Mouse (Mus musculus): Measurements from ENCODE around the gene Btbd11.
"Not testable (repeated sequence)": the region's sequence is repeated elsewhere in the genome, so short reads cannot be mapped to it uniquely, and the experiment has no call there.

DNA sequence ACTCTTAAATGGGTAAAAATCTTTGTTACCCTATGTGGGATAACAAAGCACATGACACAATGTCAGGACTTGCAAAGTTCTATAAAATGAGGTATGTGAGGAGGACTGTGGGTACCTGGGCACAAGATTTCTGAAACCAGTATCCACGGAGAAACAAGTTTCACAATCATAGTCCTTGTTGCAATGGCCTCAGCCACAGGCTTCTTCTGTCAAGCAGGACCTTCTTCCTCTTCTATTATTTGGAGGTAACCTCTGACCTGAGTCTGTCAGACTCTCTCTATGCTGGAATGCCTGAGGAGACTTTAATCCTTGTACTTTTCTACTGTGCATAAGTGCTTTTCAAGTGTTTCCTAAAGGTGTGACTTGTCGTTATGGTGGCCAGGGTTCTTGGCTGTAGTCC lies 307.8 kb downstream of the Btbd11 start:
- TF ChIP-seq CTCF (IDR thresholded peaks at IDR 0.05; ENCODE audit: extremely low read depth, insufficient read length, insufficient replicate concordance, low read depth, low read length); POLR2A (IDR thresholded peaks at IDR 0.05; ENCODE audit: low read depth, low read length): not testable (repeated sequence)

All from small intestine, adult 2 months (tissue).